Mouse (Mus musculus) colon, adult 2 months (tissue): ENCODE data around the gene Lrrc75a. TPM values are rescaled to one million over a fixed set of nuclear protein-coding genes. Genes with fewer than 3 reads are reported as not detected.

Source experiments
- polyA plus RNA-seq: library from polyadenylated mRNA; depleted of rRNA; stranded (reverse); fragments of >200 nt; gene quantifications from 2 replicates; pipeline ENCODE4 v1.2.3, GENCODE M21; 2012; rRNA removed

Gene Lrrc75a
- 79.2 and 88.3 TPM in 2 replicates for polyA plus RNA-seq

GRCm38 (mm10) chr11:62647661-62648590 is at the start of gene Lrrc75a:
Gene Lrrc75a (minus strand): TSS chr11:62648523.

GRCm38 (mm10) chr11:62648591-62649391 is 468 bp upstream of the Lrrc75a start, which contains the start of gene Mmgt2:
Gene Mmgt2 (plus strand): TSS chr11:62648664.

GRCm38 (mm10) chr11:62573959-62574702 is 74.2 kb downstream of the Lrrc75a start, which contains the start of gene Trpv2:
Gene Trpv2 (plus strand): TSS chr11:62574486.

Other genes starting within 250 kb of the Lrrc75a start
- 5.2 TPM in 2 replicates for gene Pigl, start 190.1 kb downstream of the Lrrc75a start, polyA plus RNA-seq
- 71.9 and 79.0 TPM in 2 replicates for gene Ncor1, start 190.0 kb downstream of the Lrrc75a start, polyA plus RNA-seq
- gene Cenpv, start 109.3 kb downstream of the Lrrc75a start, polyA plus RNA-seq, result 58.8 and 69.0 TPM in 2 replicates
- gene Ubb, start 97.4 kb downstream of the Lrrc75a start, polyA plus RNA-seq, result 1,534 and 1,760 TPM in 2 replicates
- 13.2 and 13.5 TPM in 2 replicates for gene Trpv2, start 74.0 kb downstream of the Lrrc75a start, polyA plus RNA-seq
- gene Mmgt2, start 141 bp upstream of the Lrrc75a start, polyA plus RNA-seq, result 56.6 and 56.8 TPM in 2 replicates
- gene Zfp287, start 83.4 kb upstream of the Lrrc75a start, polyA plus RNA-seq, result 1.1 TPM in 2 replicates
- gene Gm10428, start 104.6 kb upstream of the Lrrc75a start, polyA plus RNA-seq, result not detected in 2 replicates
- 0.42 and 0.62 TPM in 2 replicates for gene Zfp286, start 140.9 kb upstream of the Lrrc75a start, polyA plus RNA-seq
- 32.8 and 44.0 TPM in 2 replicates for gene Trim16, start 171.7 kb upstream of the Lrrc75a start, polyA plus RNA-seq
- 0.50 and 1.4 TPM in 2 replicates for gene Fbxw10, start 198.5 kb upstream of the Lrrc75a start, polyA plus RNA-seq
- 15.7 and 16.6 TPM in 2 replicates for gene Tvp23b, start 230.9 kb upstream of the Lrrc75a start, polyA plus RNA-seq